Mouse (Mus musculus): ENCODE measurements around the gene Gm9639.
"Not testable (repeated sequence)": the region's sequence is repeated elsewhere in the genome, so short reads cannot be mapped to it uniquely, and the experiment has no call there.

Gene Gm9639

GRCm38 (mm10) chr10:77794976-77795375 lies at the start of gene Gm9639:
TSS of gene Gm9639 (minus strand) at chr10:77795076.
- in situ Hi-C loops (cut with MboI; ENCODE audit: unreplicated experiment in 2 of 2): no loop called here

- in situ Hi-C loops (cut with MboI; ENCODE audit: unreplicated experiment in 2 of 2): no loop called here
These were observed 44.1 kb upstream of the Gm9639 start for GRCm38 (mm10) chr10:77839006-77839405.

- in situ Hi-C loops (cut with MboI; ENCODE audit: unreplicated experiment in 2 of 2): no loop called here
These were observed 40.8 kb upstream of the Gm9639 start, which contains the start of gene Krtap10-10 for GRCm38 (mm10) chr10:77835647-77836046. TSS of gene Krtap10-10 (plus strand) at chr10:77835947.

GRCm38 (mm10) chr10:77826951-77827350 lies 32.1 kb upstream of the Gm9639 start, which contains the start of gene Krtap10-4:
TSS of gene Krtap10-4 (minus strand) at chr10:77827095.
- in situ Hi-C loops (cut with MboI; ENCODE audit: unreplicated experiment in 2 of 2): no loop called here

GRCm38 (mm10) chr10:77819203-77819602 lies 24.3 kb upstream of the Gm9639 start:
- in situ Hi-C loops (cut with MboI; ENCODE audit: unreplicated experiment in 2 of 2): no loop called here

- in situ Hi-C loops (cut with MboI; ENCODE audit: unreplicated experiment in 2 of 2): no loop called here
These were observed 23.6 kb upstream of the Gm9639 start for GRCm38 (mm10) chr10:77818523-77818922.

- in situ Hi-C loops (cut with MboI; ENCODE audit: unreplicated experiment in 2 of 2): no loop called here
These were observed 20.6 kb upstream of the Gm9639 start for GRCm38 (mm10) chr10:77815514-77815913.

GRCm38 (mm10) chr10:77814382-77814781 lies 19.5 kb upstream of the Gm9639 start, which contains the start of gene Gm2696:
TSS of gene Gm2696 (plus strand) at chr10:77814682.
- in situ Hi-C loops (cut with MboI; ENCODE audit: unreplicated experiment in 2 of 2): no loop called here

- in situ Hi-C loops (cut with MboI; ENCODE audit: unreplicated experiment in 2 of 2): no loop called here
These were observed 16.9 kb upstream of the Gm9639 start, which contains the start of gene Gm9507 for GRCm38 (mm10) chr10:77811743-77812142. TSS of gene Gm9507 (minus strand) at chr10:77811843.

- in situ Hi-C loops (cut with MboI; ENCODE audit: unreplicated experiment in 2 of 2): no loop called here
These were observed 9.2 kb upstream of the Gm9639 start for GRCm38 (mm10) chr10:77804095-77804494.

- in situ Hi-C loops (cut with MboI; ENCODE audit: unreplicated experiment in 2 of 2): no loop called here
These were observed 4.1 kb upstream of the Gm9639 start, which contains the start of gene Gm19668 for GRCm38 (mm10) chr10:77798921-77799508. TSS of gene Gm19668 (minus strand) at chr10:77799133.

GRCm38 (mm10) chr10:77798164-77798920 lies 3.5 kb upstream of the Gm9639 start:
- in situ Hi-C loops (cut with MboI; ENCODE audit: unreplicated experiment in 2 of 2): not testable (repeated sequence)

GRCm38 (mm10) chr10:77797677-77798076 lies 2.8 kb upstream of the Gm9639 start:
- in situ Hi-C loops (cut with MboI; ENCODE audit: unreplicated experiment in 2 of 2): no loop called here

- in situ Hi-C loops (cut with MboI; ENCODE audit: unreplicated experiment in 2 of 2): no loop called here
These were observed 6.3 kb downstream of the Gm9639 start for GRCm38 (mm10) chr10:77788621-77789020.

- in situ Hi-C loops (cut with MboI; ENCODE audit: unreplicated experiment in 2 of 2): not testable (repeated sequence)
These were observed 7.0 kb downstream of the Gm9639 start, which contains the start of gene Gm7137 for GRCm38 (mm10) chr10:77787876-77788275. TSS of gene Gm7137 (minus strand) at chr10:77788200.

- in situ Hi-C loops (cut with MboI; ENCODE audit: unreplicated experiment in 2 of 2): not testable (repeated sequence)
These were observed 11.5 kb downstream of the Gm9639 start for GRCm38 (mm10) chr10:77783396-77783795.

- in situ Hi-C loops (cut with MboI; ENCODE audit: unreplicated experiment in 2 of 2): not testable (repeated sequence)
These were observed 12.4 kb downstream of the Gm9639 start, which contains the start of gene Gm3250 for GRCm38 (mm10) chr10:77782442-77782841. TSS of gene Gm3250 (minus strand) at chr10:77782542.

GRCm38 (mm10) chr10:77776844-77777243 lies 18.0 kb downstream of the Gm9639 start, which contains the start of gene Gm7138:
TSS of gene Gm7138 (minus strand) at chr10:77776944.
- in situ Hi-C loops (cut with MboI; ENCODE audit: unreplicated experiment in 2 of 2): not testable (repeated sequence)

GRCm38 (mm10) chr10:77772142-77772541 lies 22.7 kb downstream of the Gm9639 start:
- in situ Hi-C loops (cut with MboI; ENCODE audit: unreplicated experiment in 2 of 2): not testable (repeated sequence)

- in situ Hi-C loops (cut with MboI; ENCODE audit: unreplicated experiment in 2 of 2): not testable (repeated sequence)
These were observed 23.7 kb downstream of the Gm9639 start, which contains the start of gene Gm3238 for GRCm38 (mm10) chr10:77771225-77771624. TSS of gene Gm3238 (minus strand) at chr10:77771325.

- in situ Hi-C loops (cut with MboI; ENCODE audit: unreplicated experiment in 2 of 2): no loop called here
These were observed 25.1 kb downstream of the Gm9639 start for GRCm38 (mm10) chr10:77769727-77770126.
